Mouse (Mus musculus): ENCODE results near the gene Pef1.

The Pef1 gene

GRCm38 (mm10) chr4:130141786-130142185 is 39.4 kb downstream of the Pef1 start:
- DNase-seq = peak; percentile 82

GRCm38 (mm10) chr4:130148405-130148804 is 46.0 kb downstream of the Pef1 start:
- DNase-seq = no peak

DNA sequence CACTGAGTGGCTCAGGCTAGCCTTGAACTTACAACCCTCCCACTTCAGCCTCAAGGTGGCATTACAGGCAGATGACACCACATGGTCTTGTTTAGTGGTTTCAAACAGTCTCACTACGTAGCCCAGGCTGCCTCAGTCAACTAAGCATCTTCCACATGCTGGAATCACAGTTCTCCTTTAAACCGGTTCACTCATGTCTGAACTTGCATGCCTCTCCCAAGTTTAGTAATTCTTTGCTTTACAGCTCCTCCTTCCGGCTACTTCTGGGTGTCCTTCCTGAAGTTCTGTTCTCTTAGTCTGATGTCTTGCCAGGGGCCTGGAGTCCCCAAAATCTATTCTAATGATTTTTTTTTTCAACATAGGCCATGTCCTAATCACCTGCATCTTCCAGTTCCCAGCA is 51.9 kb downstream of the Pef1 start:
- DNase-seq = no peak

GRCm38 (mm10) chr4:130156812-130157371 is 54.5 kb downstream of the Pef1 start:
- DNase-seq = no peak

DNA sequence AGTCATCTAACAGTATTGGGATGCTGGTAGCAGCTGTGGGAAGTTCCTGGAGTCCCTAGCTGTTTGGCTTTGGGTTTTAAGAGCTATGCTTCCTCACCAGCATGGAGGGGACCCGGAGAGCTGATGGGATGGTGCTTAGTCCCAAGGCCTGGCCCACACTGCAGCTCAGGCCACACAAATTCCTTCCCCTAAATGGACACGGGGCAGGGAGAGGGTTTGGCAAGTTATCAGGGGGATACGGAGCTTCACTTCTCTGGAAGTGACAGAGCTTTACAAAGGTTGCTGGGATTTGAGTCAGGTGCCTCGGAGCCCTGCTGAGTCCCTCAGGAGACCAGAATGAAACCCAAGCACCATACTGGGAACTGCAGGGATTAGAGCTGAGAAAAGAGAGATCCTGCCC is 59.0 kb downstream of the Pef1 start:
- DNase-seq = peak; percentile 88

DNA sequence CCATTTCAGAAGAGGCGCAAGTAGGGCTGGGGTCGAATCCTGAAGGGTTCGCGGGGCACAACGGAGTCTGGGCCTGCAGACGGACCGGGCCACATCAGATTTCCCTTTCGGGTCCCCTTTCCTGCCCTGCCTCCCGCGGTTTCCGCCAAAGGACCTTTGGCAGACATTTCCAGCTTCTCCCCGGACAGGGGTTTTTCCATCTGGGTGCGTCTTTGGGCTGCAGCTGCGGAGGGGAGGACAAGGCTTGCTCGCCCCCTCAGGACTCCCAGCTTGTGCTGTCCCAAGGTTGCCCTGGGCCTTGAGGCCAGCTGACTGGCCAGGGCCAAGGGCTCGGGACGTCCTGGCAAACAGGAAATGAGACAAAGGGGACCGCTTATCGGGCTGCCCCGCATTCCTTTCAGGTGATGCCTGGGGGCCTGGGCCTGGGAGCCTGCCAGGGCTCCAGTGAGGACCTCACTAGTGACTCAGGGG is 61.1 kb downstream of the Pef1 start:
- DNase-seq = peak; percentile 99

DNA sequence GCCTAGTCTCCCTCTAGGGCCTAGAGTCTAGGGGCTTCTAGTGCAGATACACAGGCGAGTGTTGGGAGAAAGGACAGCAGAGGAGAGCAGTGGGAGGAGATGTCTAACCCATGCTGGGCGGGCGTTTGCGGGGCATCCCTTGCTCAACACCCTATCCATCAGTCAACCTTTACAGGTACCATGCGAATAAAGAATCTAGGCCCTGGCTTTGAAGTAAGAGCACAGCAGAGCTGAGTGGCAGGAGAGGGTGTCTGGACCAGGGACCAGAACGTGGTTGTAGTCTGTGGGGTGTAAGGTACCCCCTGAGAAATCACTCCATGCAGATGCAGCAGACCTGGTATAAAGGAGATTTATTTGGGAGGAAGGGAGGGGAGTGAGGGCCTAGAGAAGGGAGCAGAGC is 61.8 kb downstream of the Pef1 start:
- peak; percentile 90 for DNase-seq

- DNase-seq = peak; percentile 91
These were observed 63.7 kb downstream of the Pef1 start for GRCm38 (mm10) chr4:130166061-130166460.

DNA sequence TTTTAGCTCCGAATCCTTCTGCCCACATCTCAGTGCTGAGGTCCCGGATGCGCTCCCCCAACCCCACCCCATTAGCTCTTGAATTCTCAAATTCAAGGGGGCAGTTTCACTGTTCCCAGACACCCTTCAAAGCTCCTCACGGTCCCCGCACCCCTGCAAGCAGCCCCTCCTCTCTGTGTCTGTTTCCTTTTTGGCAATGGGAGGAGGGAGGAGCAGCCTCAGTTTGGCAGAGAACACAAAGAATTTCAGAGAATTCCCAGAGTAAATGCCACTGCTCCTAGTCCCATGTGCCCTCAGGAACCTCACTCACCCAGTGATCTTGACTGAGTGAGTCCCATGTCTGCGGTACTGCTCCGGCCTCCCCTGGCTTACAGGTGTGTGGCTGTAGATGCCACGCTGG is 64.2 kb downstream of the Pef1 start:
- DNase-seq = peak; percentile 96

- DNase-seq = peak; percentile 93
These were observed 65.0 kb downstream of the Pef1 start for GRCm38 (mm10) chr4:130167321-130167720.

GRCm38 (mm10) chr4:130167814-130168213 is 65.5 kb downstream of the Pef1 start:
- DNase-seq = peak; percentile 92

DNA sequence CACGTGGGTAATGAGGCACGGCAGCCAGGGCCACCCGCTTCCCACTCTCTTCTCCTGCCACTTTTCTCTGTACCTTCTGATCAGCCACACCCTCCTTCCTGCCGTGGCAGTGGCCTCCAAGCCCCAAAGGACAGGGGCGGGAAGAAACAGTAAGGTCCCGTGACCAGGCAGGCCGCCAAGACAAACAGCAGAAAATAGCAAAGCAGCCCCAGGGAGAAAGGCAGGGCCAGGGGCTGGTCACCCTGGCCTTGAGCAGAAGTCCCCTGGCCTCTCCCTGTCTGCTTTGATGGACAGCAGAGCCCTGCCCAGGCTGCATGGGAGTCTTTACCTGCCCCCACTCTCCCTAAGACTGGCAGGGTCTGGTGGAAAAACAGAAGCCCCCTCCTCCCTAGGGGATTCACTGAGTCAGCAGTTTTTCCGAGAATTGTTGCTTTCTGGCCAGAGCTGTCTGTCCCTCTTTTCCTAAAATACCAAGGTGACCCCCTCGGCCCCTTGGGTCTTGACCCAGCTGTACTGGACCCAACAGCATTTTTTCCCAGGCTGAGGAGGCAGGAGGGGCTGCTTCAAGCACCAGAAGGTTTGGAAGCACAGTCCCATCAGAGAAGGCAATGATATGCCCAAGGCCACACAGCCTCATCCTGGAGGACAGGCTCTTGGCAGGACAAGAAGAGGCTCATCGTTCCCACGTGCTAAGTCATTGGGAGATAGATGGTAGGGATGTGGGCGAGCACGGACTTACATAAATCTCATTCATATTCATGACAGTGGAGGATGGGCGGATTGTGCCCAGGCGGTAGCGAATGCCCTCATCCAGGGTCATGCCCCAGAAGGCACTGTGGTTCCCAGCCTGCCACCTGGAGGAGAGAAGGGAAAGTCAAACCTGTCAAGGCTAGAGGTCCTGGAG is 66.2 kb downstream of the Pef1 start:
- DNase-seq = peak; percentile 99

DNA sequence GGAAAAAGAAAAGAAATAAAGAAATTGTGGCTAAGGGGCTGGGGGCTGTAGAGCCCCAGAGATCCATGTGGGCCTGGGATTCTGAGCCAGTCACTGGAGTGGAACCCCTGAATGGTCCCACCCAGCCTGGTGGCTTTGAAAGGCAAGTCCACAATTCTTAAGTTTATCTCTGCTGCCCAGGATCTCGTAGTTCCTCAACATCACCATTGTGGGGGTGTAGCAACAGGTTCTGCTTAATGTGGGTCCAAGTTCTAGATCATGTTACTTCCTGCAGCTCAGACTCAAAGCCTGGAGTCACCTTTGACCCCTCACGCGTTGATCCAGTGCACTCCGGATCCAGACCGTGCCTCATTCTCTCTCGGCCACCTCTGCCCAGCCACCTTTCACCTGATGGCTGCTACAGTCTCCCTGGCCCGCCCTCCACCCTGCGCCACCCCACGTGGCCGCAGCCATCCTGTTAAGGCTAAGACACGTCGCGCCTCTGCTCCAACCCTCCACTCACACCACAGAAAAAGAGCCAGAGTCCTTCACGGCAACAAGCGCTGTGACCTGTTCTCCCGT is 67.1 kb downstream of the Pef1 start:
- peak; percentile 92 for DNase-seq

GRCm38 (mm10) chr4:130170362-130170761 is 68.0 kb downstream of the Pef1 start:
- DNase-seq = peak; percentile 94

DNA sequence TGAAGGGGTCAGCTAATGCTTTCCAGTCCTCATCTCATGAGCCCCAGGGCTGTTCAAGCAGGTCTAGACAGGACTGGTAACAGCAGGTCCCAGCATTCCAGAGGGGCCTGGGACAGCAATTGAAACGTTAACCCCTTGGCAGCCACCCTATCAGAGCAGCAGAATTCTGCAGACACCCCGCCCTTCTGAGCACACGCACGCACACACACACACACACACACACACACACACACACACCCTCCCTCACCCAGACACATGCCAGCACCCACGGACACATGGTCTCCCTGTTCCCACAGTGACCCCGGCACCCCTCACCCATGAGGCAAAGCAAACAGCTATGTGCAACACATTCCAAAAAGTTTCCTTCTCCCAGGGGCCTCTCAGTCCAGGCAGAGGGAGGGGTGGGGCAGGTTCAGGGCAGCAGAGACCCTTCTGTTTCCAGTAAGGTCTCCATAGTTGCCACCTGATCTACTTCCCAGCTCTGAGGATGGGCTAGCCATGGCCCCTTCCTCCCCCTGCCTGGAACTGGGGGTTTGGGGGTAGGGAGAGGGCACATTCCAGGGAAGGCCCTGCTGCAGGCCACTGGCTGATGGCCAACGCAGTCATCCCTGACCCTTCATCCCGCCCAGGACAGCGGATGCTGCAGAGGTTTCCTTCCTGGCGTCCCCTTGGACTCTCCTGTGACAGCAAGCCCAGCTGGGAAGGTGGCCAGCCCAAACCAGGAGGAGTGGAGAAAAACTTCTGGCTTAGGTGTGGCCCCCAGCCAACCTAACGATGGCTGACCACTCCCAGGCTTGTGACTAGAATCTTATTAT is 69.8 kb downstream of the Pef1 start:
- peak; percentile 99 for DNase-seq

DNA sequence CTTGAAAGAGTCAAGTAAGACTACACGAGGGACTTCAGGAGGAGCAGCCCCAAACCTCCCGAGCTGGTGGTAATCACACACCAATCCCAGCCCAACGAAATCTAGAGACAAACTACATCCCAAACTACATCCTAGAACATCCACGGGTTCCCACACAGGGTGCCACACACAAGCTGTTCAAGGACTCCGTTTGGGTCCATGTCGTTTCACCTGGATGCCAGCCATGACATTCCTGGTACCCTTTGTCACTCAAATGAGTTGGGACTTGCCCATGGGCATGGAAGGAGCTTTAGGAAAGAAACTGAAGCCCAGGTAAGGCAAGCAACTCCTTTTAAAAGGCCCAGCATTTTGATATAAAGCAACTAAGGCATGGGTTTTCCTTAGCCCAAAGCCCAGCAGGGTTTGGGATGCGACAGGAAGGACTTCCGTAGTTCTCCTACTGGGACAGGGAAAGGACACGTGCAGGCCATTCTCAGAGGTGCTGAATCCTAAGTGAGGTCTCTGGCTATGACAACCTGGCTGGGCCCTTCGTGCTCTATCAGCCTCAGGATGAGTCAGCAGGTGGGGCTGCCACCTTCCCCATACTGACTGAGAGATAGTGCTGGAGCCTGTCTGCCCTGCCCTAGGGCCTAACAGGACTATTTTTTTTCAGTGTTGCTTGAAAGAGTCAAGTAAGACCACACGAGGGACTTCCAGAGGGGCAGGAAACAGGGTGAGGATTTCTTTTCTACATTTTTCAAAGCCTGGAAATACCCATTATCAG is 70.9 kb downstream of the Pef1 start:
- DNase-seq = peak; percentile 95

DNA sequence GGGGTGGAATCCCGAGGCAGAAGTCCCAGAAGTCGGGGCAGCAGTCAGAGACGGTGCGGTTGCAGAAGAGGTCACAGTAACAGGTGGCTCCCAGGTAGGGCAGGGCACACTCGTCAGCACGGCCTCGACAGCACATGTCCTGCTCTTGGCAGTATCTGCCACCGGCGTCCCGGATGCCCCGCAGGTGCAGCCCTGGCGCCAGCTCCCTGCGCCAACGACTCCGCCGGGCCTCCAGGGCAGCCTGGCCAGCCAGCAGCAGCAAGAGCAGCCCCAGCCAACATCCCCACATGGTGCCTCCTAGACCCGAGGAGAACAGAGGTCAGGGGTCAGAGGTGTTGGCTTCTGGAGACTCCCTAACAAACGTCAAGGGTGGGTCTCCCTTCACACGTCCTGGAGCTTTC is 71.6 kb downstream of the Pef1 start:
- peak; percentile 95 for DNase-seq

DNA sequence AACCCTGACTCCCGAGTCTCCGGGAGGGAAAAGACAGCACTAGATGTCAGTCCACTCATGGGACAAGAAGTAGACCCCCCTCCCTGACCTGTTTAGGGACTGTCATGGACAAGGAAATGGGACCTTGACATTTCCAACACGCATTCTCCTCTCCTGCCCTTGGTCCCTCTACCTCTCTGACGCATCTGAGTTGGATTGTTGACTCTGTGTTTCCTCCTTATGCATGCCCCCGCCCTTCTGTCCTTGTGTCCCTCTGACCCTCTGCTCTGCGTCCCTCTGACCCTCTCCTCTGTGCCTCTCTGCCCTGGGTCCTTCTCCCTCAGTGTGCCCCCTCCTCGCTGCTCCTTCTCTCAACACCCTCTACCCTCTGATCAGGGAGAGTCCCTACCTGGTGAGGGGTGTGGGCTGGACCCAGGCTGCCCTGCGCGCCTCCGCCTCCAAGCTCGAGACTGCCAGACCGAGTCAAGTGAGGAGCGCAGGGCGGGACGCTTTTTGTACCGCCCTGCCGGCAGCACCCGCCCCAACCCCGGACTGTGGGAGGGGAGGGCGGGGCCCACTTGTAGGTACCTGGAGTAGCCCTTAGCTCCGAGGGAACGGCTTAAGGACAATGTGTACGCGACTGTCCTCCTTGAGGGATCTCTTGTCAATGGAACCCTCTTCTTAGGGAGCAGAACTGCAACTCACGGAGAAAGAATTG is 72.1 kb downstream of the Pef1 start:
- DNase-seq = peak; percentile 99

GRCm38 (mm10) chr4:130175072-130175711 is 72.8 kb downstream of the Pef1 start, which contains the start of gene Tinagl1:
Gene Tinagl1, minus strand, starts transcription at chr4:130175122.
- DNase-seq = peak; percentile 98

DNA sequence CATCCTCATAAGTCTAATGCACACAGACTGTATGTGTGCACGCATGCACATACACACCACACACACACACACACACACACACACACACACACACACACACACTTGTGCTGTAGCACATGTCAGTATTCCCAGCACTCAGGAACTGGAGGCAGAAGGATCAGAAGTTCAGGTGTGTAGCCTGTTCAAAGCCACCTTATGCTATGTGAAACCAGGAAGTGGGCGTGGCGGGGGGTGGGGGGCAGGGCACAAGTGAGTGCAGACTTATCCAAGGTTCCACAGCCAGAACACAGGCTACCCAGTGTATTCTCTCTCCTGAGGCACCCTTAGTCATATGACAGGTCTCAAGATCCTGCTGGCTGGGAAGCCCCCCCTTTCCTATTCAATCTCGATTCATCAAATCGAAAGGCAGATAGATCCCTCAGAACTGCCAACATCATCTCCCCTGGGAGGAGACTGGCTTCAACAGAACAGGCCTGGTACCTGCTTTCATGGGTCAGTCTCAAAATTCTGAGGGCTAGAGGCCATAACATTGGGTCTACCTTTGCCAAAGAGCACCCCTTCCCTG is 73.9 kb downstream of the Pef1 start:
- DNase-seq = peak; percentile 89

DNA sequence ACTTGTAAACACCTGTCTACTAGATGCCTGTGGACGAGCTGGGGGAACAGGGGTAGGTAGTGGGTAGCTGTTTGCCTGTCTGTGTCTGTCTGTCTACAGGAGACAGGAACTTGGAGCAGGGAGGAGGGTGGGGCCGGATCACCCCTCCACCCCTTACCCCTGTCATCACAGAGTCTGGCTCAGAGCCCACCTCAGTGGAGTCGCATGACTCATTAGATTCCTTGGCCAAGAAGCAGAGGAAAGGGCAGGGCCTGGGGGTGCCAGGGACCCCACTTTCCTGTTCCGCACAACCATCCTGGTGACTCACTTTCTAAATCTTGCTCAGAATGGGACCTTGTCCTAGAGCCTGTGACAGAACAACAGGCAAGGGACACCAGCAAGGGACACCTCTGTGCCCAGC is 74.7 kb downstream of the Pef1 start:
- DNase-seq = peak; percentile 98
